Mouse (Mus musculus): ENCODE results near the gene Vezt. TPM values are rescaled to one million over a fixed set of nuclear protein-coding genes. Genes with fewer than 3 reads are reported as not detected.

Vezt gene
- total and polyA plus RNA-seq, 3 experiments: 9.5 to 13.5 TPM; not detected in 1

GRCm38 (mm10) chr10:94008356-94008755, 27.3 kb downstream of the Vezt start:
- H3K9me3 ChIP-seq (replicated peaks; ENCODE audit: insufficient read depth, low read length): no peaks in the 10 kb centered on the region
- H3K27me3 ChIP-seq (ENCODE audit: control insufficient read depth in 1 of 2, insufficient read depth in 2 of 2, low read length in 2 of 2): no peaks in the 10 kb centered on the region
- peaks cover 2% of the 10 kb centered on the region; the same call in 1 of the 2 replicates for H3K79me2 ChIP-seq (ENCODE audit: control insufficient read depth, insufficient read depth, low read length, poor library complexity)
- H3K36me3 ChIP-seq (ENCODE audit: control insufficient read depth in 1 of 2, insufficient read depth in 2 of 2, low read length in 2 of 2): peaks cover 0 to 16% of the 10 kb centered on the region in 2 experiments; a peak in 3 of 4 replicates
- TF ChIP-seq ELF1 (IDR thresholded peaks at IDR 0.05; ENCODE audit: low read depth, low read length) (no peak), POLR2AphosphoS5 (IDR thresholded peaks at IDR 0.05; ENCODE audit: borderline replicate concordance, low read depth, low read length) (no peak), NELFE (IDR thresholded peaks at IDR 0.05; ENCODE audit: low read depth, low read length) (no peak), POLR2AphosphoS2 (IDR thresholded peaks at IDR 0.05; ENCODE audit: low read length) (no peak), SMC3 (IDR thresholded peaks at IDR 0.05; ENCODE audit: low read depth, low read length) (no peak), ZC3H11A (IDR thresholded peaks at IDR 0.05; ENCODE audit: low read depth, low read length) (no peak)
- DNase-seq (ENCODE audit: low read depth, low spot score): no peak
- peaks cover 9 to 13% of the 10 kb centered on the region in 2 experiments for H3K4me1 ChIP-seq (ENCODE audit: control insufficient read depth in 1 of 2, insufficient read depth in 2 of 2, low read length in 2 of 2)
- H3K4me3 ChIP-seq (ENCODE audit: control insufficient read depth in 1 of 2, insufficient read depth in 1 of 2, low read depth in 2 of 2, low read length in 2 of 2): no peak overlapping the region
- no peak overlapping the region for H3K27ac ChIP-seq (ENCODE audit: control insufficient read depth, low read depth, low read length)
- H3K9ac ChIP-seq (ENCODE audit: control insufficient read depth, low read depth, low read length, poor library complexity, severe bottlenecking): no peak overlapping the region

GRCm38 (mm10) chr10:94000223-94000622, 35.4 kb downstream of the Vezt start:
- H3K79me2 ChIP-seq (ENCODE audit: control insufficient read depth, insufficient read depth, low read length, poor library complexity): no peaks in the 10 kb centered on the region
- peaks cover 0 to 12% of the 10 kb centered on the region in 2 experiments; a peak in 2 of 4 replicates for H3K36me3 ChIP-seq (ENCODE audit: control insufficient read depth in 1 of 2, insufficient read depth in 2 of 2, low read length in 2 of 2)
- no peak for TF ChIP-seq UBTF (IDR thresholded peaks at IDR 0.05; ENCODE audit: borderline replicate concordance, insufficient read depth, low read depth, low read length)
- TF ChIP-seq MAX (IDR thresholded peaks at IDR 0.05; ENCODE audit: low read length): no peak
- no peak for TF ChIP-seq ETS1 (IDR thresholded peaks at IDR 0.05; ENCODE audit: low read depth, low read length)
- TF ChIP-seq RAD21 (IDR thresholded peaks at IDR 0.05; ENCODE audit: low read depth, low read length): no peak
- no peak for TF ChIP-seq E2F4 (IDR thresholded peaks at IDR 0.05; ENCODE audit: borderline replicate concordance, low read depth, low read length)
- no peak for TF ChIP-seq RCOR1 (IDR thresholded peaks at IDR 0.05; ENCODE audit: low read depth, low read length)
- no peak for TF ChIP-seq MXI1 (IDR thresholded peaks at IDR 0.05; ENCODE audit: low read depth, low read length)
- no peak for TF ChIP-seq TCF12 (IDR thresholded peaks at IDR 0.05; ENCODE audit: low read depth, low read length)
- no peak for TF ChIP-seq POLR2A (IDR thresholded peaks at IDR 0.05; ENCODE audit: control insufficient read depth in 1 of 2, insufficient read depth in 1 of 2, low read depth in 1 of 2, low read length in 2 of 2, poor library complexity in 1 of 2)
- no peak for TF ChIP-seq CHD1 (IDR thresholded peaks at IDR 0.05; ENCODE audit: low read depth, low read length)
- no peak for TF ChIP-seq POLR2AphosphoS2 (IDR thresholded peaks at IDR 0.05; ENCODE audit: low read length)
- TF ChIP-seq JUND (IDR thresholded peaks at IDR 0.05; ENCODE audit: low read depth, low read length): no peak
- no peak for TF ChIP-seq ZNF384 (IDR thresholded peaks at IDR 0.05; ENCODE audit: low read depth, low read length)
- TF ChIP-seq BHLHE40 (IDR thresholded peaks at IDR 0.05; ENCODE audit: borderline replicate concordance, low read depth, low read length): no peak
- H3K27ac ChIP-seq (ENCODE audit: control insufficient read depth, low read depth, low read length): no peak overlapping the region
- DNase-seq (ENCODE audit: low read depth, low spot score): no peak
- H3K9ac ChIP-seq (ENCODE audit: control insufficient read depth, low read depth, low read length, poor library complexity, severe bottlenecking): no peak overlapping the region
- H3K27me3 ChIP-seq (ENCODE audit: control insufficient read depth in 1 of 2, insufficient read depth in 2 of 2, low read length in 2 of 2): no peaks in the 10 kb centered on the region
- no peak overlapping the region for H3K4me3 ChIP-seq (ENCODE audit: control insufficient read depth in 1 of 2, insufficient read depth in 1 of 2, low read depth in 2 of 2, low read length in 2 of 2)
- H3K4me1 ChIP-seq (ENCODE audit: control insufficient read depth in 1 of 2, insufficient read depth in 2 of 2, low read length in 2 of 2): no peaks in the 10 kb centered on the region
- no peaks in the 10 kb centered on the region for H3K9me3 ChIP-seq (replicated peaks; ENCODE audit: insufficient read depth, low read length)
